26 mouse cellular contexts compared by ENCODE assay signal in the genomic region with DNA sequence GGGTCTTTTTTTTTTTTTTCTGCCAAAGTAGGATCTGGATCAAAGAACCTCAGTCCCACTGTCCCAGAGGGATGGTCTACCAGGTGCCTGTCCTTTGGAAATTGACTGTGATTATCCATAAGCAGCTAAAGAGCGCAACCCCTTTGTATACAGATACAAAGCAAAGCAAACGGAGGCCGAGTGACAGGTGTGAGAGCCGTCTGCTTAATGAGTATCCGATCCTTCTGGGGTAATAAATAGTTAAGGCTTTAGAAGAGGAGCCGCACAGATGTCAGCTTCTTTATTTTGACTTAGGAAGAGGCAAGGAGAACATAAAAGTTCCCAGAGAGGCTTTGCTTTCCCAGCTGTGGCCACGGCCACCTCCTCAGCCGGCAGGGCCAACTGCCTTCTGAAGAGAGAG.
DNase-seq lines count a peak whose midpoint lies in the region; ATAC-seq and TF ChIP-seq lines count a peak whose summit lies in the region.
"Had no signal": no experiment of that assay in that cellular context is flagged by ENCODE, and none has a peak within 500 bp of the region (broad histone marks: within the 10 kb centered on the region; RNA-seq: fewer than 3 reads in every experiment).

No protein-coding gene starts in this region.

- no peak for TF ChIP-seq POLR2A in brain, embryonic 14.5 days (IDR thresholded peaks at IDR 0.05; ENCODE audit: borderline replicate concordance, extremely low read depth, insufficient read depth, insufficient read length, poor library complexity, severe bottlenecking)

- peak overlapping the region; percentile 4; the same call in 1 of the 2 replicates for H3K27ac ChIP-seq in forebrain, embryonic 10.5 days
- no peak overlapping the region for H3K27ac ChIP-seq in forebrain, postnatal 0 days (ENCODE audit: low read depth, low read length)
- no peak overlapping the region for H3K27ac ChIP-seq in kidney, postnatal 0 days
- peak overlapping the region; percentile 10; the same call in 1 of the 2 replicates for H3K27ac ChIP-seq in midbrain, embryonic 11.5 days (ENCODE audit: low read depth, low read length)
- H3K27ac ChIP-seq: embryonic facial prominence, embryonic 12.5 days; gastrocnemius, adult 2 months; heart, embryonic 10.5 days; limb, embryonic 15.5 days; liver, embryonic 15.5 days; stomach, embryonic 15.5 days had no signal

- H3K9ac ChIP-seq in forebrain, postnatal 0 days: no peak overlapping the region
- no peak overlapping the region for H3K9ac ChIP-seq in kidney, postnatal 0 days (ENCODE audit: low read depth, low read length)
- H3K9ac ChIP-seq in midbrain, embryonic 11.5 days (ENCODE audit: low read length): no peak overlapping the region
- H3K9ac ChIP-seq: embryonic facial prominence, embryonic 12.5 days; limb, embryonic 15.5 days; liver, embryonic 15.5 days; stomach, embryonic 15.5 days had no signal

- WGBS in forebrain, embryonic 10.5 days: 46% methylated on average over 8 of the region's 8 CpGs
- WGBS in forebrain, postnatal 0 days: 22% methylated on average over 8 of the region's 8 CpGs
- WGBS in kidney, postnatal 0 days: 20% methylated on average over 8 of the region's 8 CpGs
- WGBS in midbrain, embryonic 11.5 days: 29% methylated on average over 8 of the region's 8 CpGs

- no peaks in the 10 kb centered on the region for H3K36me3 ChIP-seq in forebrain, embryonic 10.5 days (replicated peaks)
- no peaks in the 10 kb centered on the region for H3K36me3 ChIP-seq in forebrain, postnatal 0 days (ENCODE audit: insufficient read depth)
- H3K36me3 ChIP-seq in kidney, postnatal 0 days (ENCODE audit: insufficient read depth, low read length): no peaks in the 10 kb centered on the region
- H3K36me3 ChIP-seq in midbrain, embryonic 11.5 days (ENCODE audit: control insufficient read depth, insufficient read depth, low read length): no peaks in the 10 kb centered on the region
- H3K36me3 ChIP-seq: embryonic facial prominence, embryonic 12.5 days; heart, embryonic 10.5 days; limb, embryonic 15.5 days; liver, embryonic 15.5 days; stomach, embryonic 15.5 days had no signal

- no peaks in the 10 kb centered on the region for H3K9me3 ChIP-seq in forebrain, embryonic 10.5 days
- H3K9me3 ChIP-seq in forebrain, postnatal 0 days (ENCODE audit: low read length): no peaks in the 10 kb centered on the region
- no peaks in the 10 kb centered on the region for H3K9me3 ChIP-seq in kidney, postnatal 0 days (replicated peaks; ENCODE audit: low read length)
- no peaks in the 10 kb centered on the region for H3K9me3 ChIP-seq in midbrain, embryonic 11.5 days (ENCODE audit: control insufficient read depth, low read length)
- H3K9me3 ChIP-seq: embryonic facial prominence, embryonic 12.5 days; heart, embryonic 10.5 days; limb, embryonic 15.5 days; liver, embryonic 15.5 days; stomach, embryonic 15.5 days had no signal

- TF ChIP-seq CTCF in forebrain, postnatal 0 days (IDR thresholded peaks at IDR 0.05; ENCODE audit: low read depth): no peak
- TF ChIP-seq CTCF in kidney, postnatal 0 days (IDR thresholded peaks at IDR 0.05; ENCODE audit: low read depth): no peak
- no peak for TF ChIP-seq CTCF in brain, embryonic 14.5 days (IDR thresholded peaks at IDR 0.05; ENCODE audit: borderline replicate concordance, extremely low read depth, insufficient read depth, insufficient read length)

- H3K4me1 ChIP-seq in forebrain, embryonic 10.5 days: peaks cover 25% of the 10 kb centered on the region
- no peaks in the 10 kb centered on the region for H3K4me1 ChIP-seq in forebrain, postnatal 0 days (ENCODE audit: insufficient read depth)
- H3K4me1 ChIP-seq in kidney, postnatal 0 days (replicated peaks; ENCODE audit: insufficient read depth, low read length): no peaks in the 10 kb centered on the region
- peaks cover 13% of the 10 kb centered on the region for H3K4me1 ChIP-seq in midbrain, embryonic 11.5 days (ENCODE audit: control insufficient read depth, insufficient read depth, low read length)
- H3K4me1 ChIP-seq: embryonic facial prominence, embryonic 12.5 days; liver, embryonic 15.5 days; stomach, embryonic 15.5 days had no signal

- no peak overlapping the region for H3K4me2 ChIP-seq in forebrain, postnatal 0 days (ENCODE audit: low read depth)
- no peak overlapping the region for H3K4me2 ChIP-seq in kidney, postnatal 0 days (ENCODE audit: low read length)
- H3K4me2 ChIP-seq in midbrain, embryonic 11.5 days: no peak overlapping the region
- H3K4me2 ChIP-seq: embryonic facial prominence, embryonic 12.5 days; limb, embryonic 15.5 days; liver, embryonic 15.5 days; stomach, embryonic 15.5 days had no signal

- H3K27me3 ChIP-seq in forebrain, embryonic 10.5 days (ENCODE audit: poor library complexity, severe bottlenecking): no peaks in the 10 kb centered on the region
- no peaks in the 10 kb centered on the region; the same call in 1 of the 2 replicates for H3K27me3 ChIP-seq in forebrain, postnatal 0 days (ENCODE audit: insufficient read depth, low read length)
- H3K27me3 ChIP-seq in kidney, postnatal 0 days (ENCODE audit: insufficient read depth, low read length): no peaks in the 10 kb centered on the region
- no peaks in the 10 kb centered on the region for H3K27me3 ChIP-seq in midbrain, embryonic 11.5 days (ENCODE audit: control insufficient read depth, insufficient read depth, low read length)
- H3K27me3 ChIP-seq: embryonic facial prominence, embryonic 12.5 days; limb, embryonic 15.5 days; liver, embryonic 15.5 days; stomach, embryonic 15.5 days had no signal

- no peak overlapping the region for H3K4me3 ChIP-seq in forebrain, embryonic 10.5 days
- no peak overlapping the region for H3K4me3 ChIP-seq in forebrain, postnatal 0 days (ENCODE audit: low read depth, low read length)
- H3K4me3 ChIP-seq in kidney, postnatal 0 days (replicated peaks; ENCODE audit: low read depth, low read length): no peak overlapping the region
- H3K4me3 ChIP-seq in midbrain, embryonic 11.5 days (ENCODE audit: low read depth, low read length): no peak overlapping the region
- H3K4me3 ChIP-seq: embryonic facial prominence, embryonic 12.5 days; erythroblast, embryonic 14.5 days; gastrocnemius, adult 2 months; heart, embryonic 10.5 days; limb, embryonic 15.5 days; liver, embryonic 15.5 days; stomach, embryonic 15.5 days had no signal

- no peak for ATAC-seq in forebrain, postnatal 0 days
- ATAC-seq in kidney, postnatal 0 days (replicated peaks; ENCODE audit: low FRiP score, low read depth): no peak
- peak; percentile 69; the same call in 1 of the 2 replicates for ATAC-seq in midbrain, embryonic 11.5 days (ENCODE audit: low FRiP score)
- ATAC-seq: CD4-positive, CD25-positive, alpha-beta regulatory T cell, adult 4 months; hindbrain, embryonic 16.5 days; intestine, embryonic 16.5 days had no signal

- DNase-seq in forebrain, embryonic 10.5 days (ENCODE audit: extremely low spot score, low spot score): no peak
- no peak for DNase-seq in forebrain, postnatal 0 days
- DNase-seq in kidney, postnatal 0 days (ENCODE audit: low spot score): peak; percentile 31
- DNase-seq in kidney, postnatal 36 days: no peak
- DNase-seq in brain, embryonic 14.5 days (ENCODE audit: low read depth): peak; percentile 77
- DNase-seq in midbrain, embryonic 11.5 days (ENCODE audit: low spot score, missing footprints): peak; percentile 79
- DNase-seq in thymus, adult 18-20 months: no peak
- no peak for DNase-seq in left cerebral cortex, adult 8-10 months (ENCODE audit: low spot score in 2 of 2)
- DNase-seq: adrenal gland, postnatal 14 days; cerebellum, adult 8-10 months; cerebellum, postnatal 36 days; gastrocnemius, adult 2 months; kidney, adult 9 months; kidney, postnatal 25 days; lung, postnatal 4 days; right cerebral cortex, adult 18-20 months; right cerebral cortex, postnatal 4 days had no signal

Comparison
In these comparisons a context has a peak if more than half of its experiments do, and no peak if none do; other contexts are left out.
1. DNase-seq: peak in kidney, postnatal 0 days (single experiment), brain, embryonic 14.5 days (single experiment) and midbrain, embryonic 11.5 days (single experiment); none in forebrain, embryonic 10.5 days (single experiment), forebrain, postnatal 0 days (single experiment), kidney, postnatal 36 days (0 of 2), thymus, adult 18-20 months (0 of 2) and left cerebral cortex, adult 8-10 months (0 of 2).
2. H3K27ac ChIP-seq: peak in forebrain, embryonic 10.5 days (single experiment) and midbrain, embryonic 11.5 days (single experiment); none in forebrain, postnatal 0 days (single experiment) and kidney, postnatal 0 days (single experiment).